Mouse (Mus musculus): ENCODE measurements around the gene Gpbar1. TPM values are rescaled to one million over a fixed set of nuclear protein-coding genes. Genes with fewer than 3 reads are reported as not detected.

The Gpbar1 gene
- polyA plus RNA-seq, 2 experiments: 0.34 TPM; not detected in 1

Other genes with a start within 250 kb of the Gpbar1 start
- 38.0 and 67.2 TPM in 2 replicates for gene Tns1, start 154.1 kb upstream of the Gpbar1 start, polyA plus RNA-seq (2012; rRNA removed)
- gene Tns1, start 154.1 kb upstream of the Gpbar1 start, polyA plus RNA-seq (2014; fragmentation: Nextera tagmentation; extraction: Ambion mirVana): 51.3 and 55.9 TPM in 2 replicates
- 0.65 and 0.72 TPM in 2 replicates for gene Rufy4, start 153.0 kb upstream of the Gpbar1 start, polyA plus RNA-seq (2012; rRNA removed)
- gene Rufy4, start 153.0 kb upstream of the Gpbar1 start, polyA plus RNA-seq (2014; fragmentation: Nextera tagmentation; extraction: Ambion mirVana): 0.46 and 0.48 TPM in 2 replicates
- 0.13 and 0.15 TPM in 2 replicates for gene Cxcr2, start 124.6 kb upstream of the Gpbar1 start, polyA plus RNA-seq (2012; rRNA removed)
- 0.06 TPM in 1 of 2 replicates, not detected in the other for gene Cxcr2, start 124.6 kb upstream of the Gpbar1 start, polyA plus RNA-seq (2014; fragmentation: Nextera tagmentation; extraction: Ambion mirVana)
- not detected in 2 replicates for gene Cxcr1, start 83.9 kb upstream of the Gpbar1 start, polyA plus RNA-seq (2012; rRNA removed)
- gene Cxcr1, start 83.9 kb upstream of the Gpbar1 start, polyA plus RNA-seq (2014; fragmentation: Nextera tagmentation; extraction: Ambion mirVana): not detected in 2 replicates
- 193 and 230 TPM in 2 replicates for gene Arpc2, start 42.5 kb upstream of the Gpbar1 start, polyA plus RNA-seq (2012; rRNA removed)
- gene Arpc2, start 42.5 kb upstream of the Gpbar1 start, polyA plus RNA-seq (2014; fragmentation: Nextera tagmentation; extraction: Ambion mirVana): 344 and 345 TPM in 2 replicates
- gene Aamp, start 6.2 kb downstream of the Gpbar1 start, polyA plus RNA-seq (2012; rRNA removed): 174 and 181 TPM in 2 replicates
- gene Aamp, start 6.2 kb downstream of the Gpbar1 start, polyA plus RNA-seq (2014; fragmentation: Nextera tagmentation; extraction: Ambion mirVana): 228 and 238 TPM in 2 replicates
- gene Pnkd, start 6.4 kb downstream of the Gpbar1 start, polyA plus RNA-seq (2012; rRNA removed): 63.9 and 70.7 TPM in 2 replicates
- gene Pnkd, start 6.4 kb downstream of the Gpbar1 start, polyA plus RNA-seq (2014; fragmentation: Nextera tagmentation; extraction: Ambion mirVana): 124 and 129 TPM in 2 replicates
- gene Tmbim1, start 27.1 kb downstream of the Gpbar1 start, polyA plus RNA-seq (2012; rRNA removed): 48.0 and 102 TPM in 2 replicates
- 37.7 and 41.7 TPM in 2 replicates for gene Tmbim1, start 27.1 kb downstream of the Gpbar1 start, polyA plus RNA-seq (2014; fragmentation: Nextera tagmentation; extraction: Ambion mirVana)
- 3.8 and 4.2 TPM in 2 replicates for gene Catip, start 83.6 kb downstream of the Gpbar1 start, polyA plus RNA-seq (2012; rRNA removed)
- gene Catip, start 83.6 kb downstream of the Gpbar1 start, polyA plus RNA-seq (2014; fragmentation: Nextera tagmentation; extraction: Ambion mirVana): 0.73 and 1.8 TPM in 2 replicates
- gene Slc11a1, start 96.6 kb downstream of the Gpbar1 start, polyA plus RNA-seq (2012; rRNA removed): 7.2 and 8.0 TPM in 2 replicates
- 3.2 and 3.5 TPM in 2 replicates for gene Slc11a1, start 96.6 kb downstream of the Gpbar1 start, polyA plus RNA-seq (2014; fragmentation: Nextera tagmentation; extraction: Ambion mirVana)
- 138 and 177 TPM in 2 replicates for gene Ctdsp1, start 113.0 kb downstream of the Gpbar1 start, polyA plus RNA-seq (2012; rRNA removed)
- 96.4 and 109 TPM in 2 replicates for gene Ctdsp1, start 113.0 kb downstream of the Gpbar1 start, polyA plus RNA-seq (2014; fragmentation: Nextera tagmentation; extraction: Ambion mirVana)
- gene Vil1, start 130.8 kb downstream of the Gpbar1 start, polyA plus RNA-seq (2012; rRNA removed): 0.14 and 0.73 TPM in 2 replicates
- 0.08 and 0.10 TPM in 2 replicates for gene Vil1, start 130.8 kb downstream of the Gpbar1 start, polyA plus RNA-seq (2014; fragmentation: Nextera tagmentation; extraction: Ambion mirVana)
- gene Cnot9, start 227.5 kb downstream of the Gpbar1 start, polyA plus RNA-seq (2012; rRNA removed): 56.1 and 59.3 TPM in 2 replicates
- 64.8 and 66.9 TPM in 2 replicates for gene Cnot9, start 227.5 kb downstream of the Gpbar1 start, polyA plus RNA-seq (2014; fragmentation: Nextera tagmentation; extraction: Ambion mirVana)